Mouse (Mus musculus) heart, postnatal 0 days (tissue): Measurements from ENCODE around the gene Brwd3. TPM values are rescaled to one million over a fixed set of nuclear protein-coding genes. Genes with fewer than 3 reads are reported as not detected.

Experiments used
- ATAC-seq: fragments of 200-750 bp; cut with Nextera tagmentation; 2 replicates; pipeline ENCODE4 v1.8.0; 2017; ENCODE audit warnings: low read depth, moderate number of reproducible peaks, moderate library complexity; ENCODE audit not compliant: insufficient read depth
- DNase-seq: peaks from one replicate; pipeline ENCODE4 v3.0.0-alpha.2; 2016; ENCODE audit warnings: low spot score
- H3K27ac ChIP-seq: fragments of 300-500 bp; sonication (generic); 2 replicates; pipeline ENCODE4 v1.5.1; 2014; ENCODE audit warnings: low read depth, mild to moderate bottlenecking
- H3K27me3 ChIP-seq: fragments of 300-500 bp; sonication (generic); 2 replicates; pipeline ENCODE4 v1.6.1; 2014; ENCODE audit warnings: low read length, mixed read lengths; ENCODE audit not compliant: control insufficient read depth, insufficient read depth
- H3K36me3 ChIP-seq: fragments of 300-500 bp; sonication (generic); replicated peaks from 2 replicates; pipeline ENCODE4 v1.6.1; 2014; ENCODE audit warnings: low read length, mixed read lengths; ENCODE audit not compliant: control insufficient read depth, insufficient read depth
- H3K4me1 ChIP-seq: fragments of 300-500 bp; sonication (generic); 2 replicates; pipeline ENCODE4 v1.6.1; 2014; ENCODE audit warnings: antibody characterized with exemption; ENCODE audit not compliant: control insufficient read depth, insufficient read depth
- H3K4me2 ChIP-seq: fragments of 300-500 bp; sonication (generic); 2 replicates; pipeline ENCODE4 v1.6.1; 2014; ENCODE audit warnings: low read depth, mild to moderate bottlenecking, low read length, moderate library complexity
- H3K4me3 ChIP-seq: fragments of 300-500 bp; sonication (generic); 2 replicates; pipeline ENCODE4 v1.5.1; 2014; ENCODE audit warnings: low read depth, low read length
- H3K9ac ChIP-seq: fragments of 300-500 bp; sonication (generic); replicated peaks from 2 replicates; pipeline ENCODE4 v1.6.1; 2014; ENCODE audit warnings: low read depth, low read length, mixed read lengths
- H3K9me3 ChIP-seq: fragments of 300-500 bp; sonication (generic); replicated peaks from 2 replicates; pipeline ENCODE4 v1.6.1; 2016; ENCODE audit warnings: low read length; ENCODE audit not compliant: control insufficient read depth
- CTCF ChIP-seq: IDR thresholded peaks from 2 replicates; pipeline ENCODE4 v1.5.1; 2016; ENCODE audit warnings: antibody characterized with exemption, control low read depth, low read depth
- EP300 ChIP-seq: IDR thresholded peaks from 2 replicates; pipeline ENCODE4 v1.6.1; 2016; ENCODE audit warnings: antibody characterized with exemption, low read depth
- WGBS: fragments of 180-500 bp; shearing (Covaris S2); extraction: QIAGEN DNeasy Blood & Tissue Kit; methylation state at CpG from one replicate; pipeline ENCODE4 v1.1.7; 2014; 5-methylcytosine and 5-hydroxymethylcytosine counted together
- polyA plus RNA-seq: library from polyadenylated mRNA; unstranded; fragments of >200 nt; fragmentation: Nextera tagmentation; extraction: Ambion mirVana; gene quantifications from 2 replicates; pipeline ENCODE4 v1.2.1, GENCODE M21; 2015
- total RNA-seq: library from RNA; depleted of rRNA; stranded (reverse); fragments of >200 nt; gene quantifications from 2 replicates; pipeline ENCODE4 v1.2.3, GENCODE M21; 2014; ENCODE audit warnings: low replicate concordance; rRNA removed

Gene Brwd3
- total and polyA plus RNA-seq, 2 experiments from 2014 or later, result 1.2 to 1.7 TPM

GRCm38 (mm10) chrX:108704312-108704711 is 129.9 kb downstream of the Brwd3 start:
- Histone ChIP-seq H3K27me3 (no peaks in the 10 kb centered on the region), H3K36me3 (no peaks in the 10 kb centered on the region), H3K4me2 (no peak overlapping the region), H3K4me3 (no peak overlapping the region), H3K4me1 (no peaks in the 10 kb centered on the region), H3K27ac (no peak overlapping the region), H3K9me3 (no peaks in the 10 kb centered on the region), H3K9ac (no peak overlapping the region)
- DNase-seq (no peak), ATAC-seq (no peak)
- 69% methylated on average over 2 of the region's 2 CpGs for WGBS
- TF ChIP-seq CTCF, result no peak
- TF ChIP-seq EP300, result no peak

Other genes with a start within 250 kb of the Brwd3 start
- not detected in 2 replicates for gene Gm379, start 169.5 kb downstream of the Brwd3 start, total RNA-seq
- not detected in 2 replicates for gene Gm379, start 169.5 kb downstream of the Brwd3 start, polyA plus RNA-seq
- gene Hmgn5, start 179.0 kb upstream of the Brwd3 start, total RNA-seq, result 0.19 TPM in 1 of 2 replicates, not detected in the other
- gene Hmgn5, start 179.0 kb upstream of the Brwd3 start, polyA plus RNA-seq, result 15.1 and 15.4 TPM in 2 replicates